Mouse (Mus musculus) erythroblast, embryonic 14.5 days (primary cell): ENCODE measurements at regions not wholly inside any gene's neighbourhood (a gene's known extent, or its start where the extent isn't known, plus 50 kb on each side); places are given as distances from the start of the nearest gene placed in this dataset.

Source experiments
- GATA1 ChIP-seq: IDR thresholded peaks from 2 replicates; pipeline ENCODE4 v1.6.1; 2012; ENCODE audit warnings: low read length, inconsistent platforms, mixed read lengths
- TAL1 ChIP-seq: IDR thresholded peaks from 3 replicates; pipeline ENCODE4 v1.6.1; 2012; ENCODE audit warnings: low read length, inconsistent platforms, mixed read lengths

DNA sequence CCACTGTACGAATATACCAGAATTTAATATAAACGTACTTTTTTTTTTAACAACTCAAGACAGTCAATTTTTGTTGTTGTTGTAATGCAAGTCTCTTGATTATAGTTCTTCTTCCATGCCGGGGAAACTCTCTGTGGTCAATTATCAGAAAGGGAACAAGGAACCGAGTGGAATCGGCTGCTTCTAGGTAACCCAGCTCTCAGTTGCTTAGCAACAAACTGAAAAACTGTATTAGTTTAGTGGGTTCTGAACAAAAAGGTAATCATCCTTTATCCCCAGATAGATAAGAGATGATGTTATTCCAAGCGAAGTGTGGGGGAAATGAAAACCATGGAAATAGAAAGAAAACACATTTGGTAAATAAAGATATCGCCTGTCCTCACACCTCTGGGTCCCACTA, 57.9 kb upstream of the Sfmbt2 start:
- no peak for TF ChIP-seq GATA1
- no peak for TF ChIP-seq TAL1
